Mouse (Mus musculus): ENCODE measurements around the gene Pla2g2c. TPM values are rescaled to one million over a fixed set of nuclear protein-coding genes. Genes with fewer than 3 reads are reported as not detected.

Gene Pla2g2c
- total and polyA plus RNA-seq, 2 experiments from 2014 or later: 0.44 to 0.57 TPM

GRCm38 (mm10) chr4:138718586-138719263, 5.9 kb upstream of the Pla2g2c start:
- H3K27me3 ChIP-seq (ENCODE audit: insufficient read depth, low read length): no peaks in the 10 kb centered on the region
- no peak for TF ChIP-seq CTCF (IDR thresholded peaks at IDR 0.05)
- ATAC-seq (ENCODE audit: low FRiP score) (no peak), DNase-seq (ENCODE audit: low spot score) (no peak)
- H3K9ac ChIP-seq (replicated peaks; ENCODE audit: low read length, poor library complexity, severe bottlenecking): no peak overlapping the region
- no peaks in the 10 kb centered on the region for H3K9me3 ChIP-seq (ENCODE audit: low read length)
- WGBS: 85% methylated on average over 5 of the region's 5 CpGs
- no peaks in the 10 kb centered on the region for H3K4me1 ChIP-seq (ENCODE audit: insufficient read depth, low read length)
- no peak overlapping the region for H3K4me3 ChIP-seq (ENCODE audit: low read depth, low read length)
- peaks cover 5% of the 10 kb centered on the region; the same call in 1 of the 2 replicates for H3K36me3 ChIP-seq (ENCODE audit: insufficient read depth, low read length)
- no peak overlapping the region for H3K27ac ChIP-seq (ENCODE audit: low read depth, low read length)
- H3K4me2 ChIP-seq (ENCODE audit: low read depth, low read length, poor library complexity, severe bottlenecking): no peak overlapping the region

DNA sequence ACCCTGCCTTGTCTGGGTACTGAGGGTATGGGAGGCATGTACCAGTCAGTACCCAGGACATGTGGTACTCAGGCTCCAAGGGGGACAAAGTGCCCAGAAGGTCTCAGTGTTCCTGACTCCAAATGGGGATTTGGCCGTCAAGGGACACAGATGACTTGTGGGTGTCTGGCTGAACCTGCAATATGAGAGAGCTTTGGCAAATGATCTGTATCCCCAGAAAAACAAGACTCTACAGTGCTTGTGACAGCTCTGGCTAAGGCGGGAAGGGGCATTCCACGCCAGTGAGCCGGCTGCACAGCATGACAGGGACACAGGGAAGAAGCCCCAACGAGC, 5.4 kb upstream of the Pla2g2c start:
- 80% methylated on average over 5 of the region's 5 CpGs for WGBS
- TF ChIP-seq CTCF (IDR thresholded peaks at IDR 0.05): no peak
- no peak overlapping the region for H3K9ac ChIP-seq (replicated peaks; ENCODE audit: low read length, poor library complexity, severe bottlenecking)
- H3K27ac ChIP-seq (ENCODE audit: low read depth, low read length): no peak overlapping the region
- H3K36me3 ChIP-seq (ENCODE audit: insufficient read depth, low read length): peaks cover 5% of the 10 kb centered on the region; the same call in 1 of the 2 replicates
- no peak overlapping the region for H3K4me3 ChIP-seq (ENCODE audit: low read depth, low read length)
- DNase-seq (ENCODE audit: low spot score) (no peak), ATAC-seq (ENCODE audit: low FRiP score) (no peak)
- no peaks in the 10 kb centered on the region for H3K27me3 ChIP-seq (ENCODE audit: insufficient read depth, low read length)
- H3K4me1 ChIP-seq (ENCODE audit: insufficient read depth, low read length): no peaks in the 10 kb centered on the region; the same call in 1 of the 2 replicates
- no peak overlapping the region for H3K4me2 ChIP-seq (ENCODE audit: low read depth, low read length, poor library complexity, severe bottlenecking)
- no peaks in the 10 kb centered on the region for H3K9me3 ChIP-seq (ENCODE audit: low read length)

DNA sequence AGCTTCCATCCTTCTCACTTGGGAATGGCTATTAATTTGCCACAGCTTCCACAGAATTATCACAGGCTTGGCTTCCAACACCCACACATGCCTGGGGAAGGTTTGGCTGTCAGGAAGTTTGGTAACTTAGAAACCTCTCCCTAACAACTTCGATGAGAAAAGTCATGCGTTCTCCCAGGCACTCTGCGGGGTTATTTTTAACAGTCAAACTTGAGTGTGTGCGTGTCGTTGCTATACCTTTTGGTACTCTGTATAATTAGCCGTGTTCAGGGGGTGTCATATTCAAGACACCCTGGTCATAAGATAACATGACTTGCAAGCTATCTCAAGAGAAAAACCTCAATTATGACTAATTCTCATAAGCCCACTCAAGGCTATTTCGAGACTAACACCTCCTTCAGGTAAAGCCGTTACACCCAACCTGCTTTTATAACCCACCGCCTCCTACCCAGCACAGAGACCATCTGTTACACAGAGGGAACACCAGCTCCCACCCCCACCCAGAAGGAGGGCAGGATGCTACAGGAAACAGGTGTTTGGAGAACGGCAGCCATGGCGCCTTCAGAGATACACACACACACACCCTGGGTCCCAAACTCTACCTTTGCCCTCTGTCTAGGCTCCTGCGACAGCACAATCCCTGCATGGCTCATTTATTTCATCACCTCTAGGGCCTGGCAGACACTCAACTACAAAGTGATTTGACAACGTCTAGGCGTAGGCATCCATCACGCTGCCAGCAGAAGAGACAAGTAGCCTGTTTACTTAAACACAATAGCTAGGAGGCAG, 905 bp upstream of the Pla2g2c start:
- ATAC-seq (ENCODE audit: low FRiP score) (no peak), DNase-seq (ENCODE audit: low spot score) (no peak)
- no peak overlapping the region for H3K9ac ChIP-seq (replicated peaks; ENCODE audit: low read length, poor library complexity, severe bottlenecking)
- H3K4me1 ChIP-seq (ENCODE audit: insufficient read depth, low read length): peaks cover 11% of the 10 kb centered on the region
- WGBS: 69% methylated on average over 15 of the region's 15 CpGs
- H3K27me3 ChIP-seq (ENCODE audit: insufficient read depth, low read length): no peaks in the 10 kb centered on the region
- peaks cover 5% of the 10 kb centered on the region; the same call in 1 of the 2 replicates for H3K36me3 ChIP-seq (ENCODE audit: insufficient read depth, low read length)
- H3K4me2 ChIP-seq (ENCODE audit: low read depth, low read length, poor library complexity, severe bottlenecking): 0 out of 2 replicates have a peak overlapping the region, but pooled peaks have one; percentile 63
- no peak overlapping the region for H3K4me3 ChIP-seq (ENCODE audit: low read depth, low read length)
- TF ChIP-seq CTCF (IDR thresholded peaks at IDR 0.05): no peak
- no peak overlapping the region for H3K27ac ChIP-seq (ENCODE audit: low read depth, low read length)
- H3K9me3 ChIP-seq (ENCODE audit: low read length): no peaks in the 10 kb centered on the region

GRCm38 (mm10) chr4:138725127-138725461, 502 bp downstream of the Pla2g2c start:
- TF ChIP-seq CTCF (IDR thresholded peaks at IDR 0.05): no peak
- no peaks in the 10 kb centered on the region for H3K27me3 ChIP-seq (ENCODE audit: insufficient read depth, low read length)
- H3K4me2 ChIP-seq (ENCODE audit: low read depth, low read length, poor library complexity, severe bottlenecking): peak overlapping the region; percentile 63
- H3K36me3 ChIP-seq (ENCODE audit: insufficient read depth, low read length): peaks cover 5% of the 10 kb centered on the region; the same call in 1 of the 2 replicates
- H3K27ac ChIP-seq (ENCODE audit: low read depth, low read length): 0 out of 2 replicates have a peak overlapping the region, but pooled peaks have one; percentile 43
- peak; percentile 75 for DNase-seq (ENCODE audit: low spot score)
- peaks cover 11% of the 10 kb centered on the region for H3K4me1 ChIP-seq (ENCODE audit: insufficient read depth, low read length)
- ATAC-seq (ENCODE audit: low FRiP score): peak; percentile 83
- 4% methylated on average over 13 of the region's 13 CpGs for WGBS
- H3K9ac ChIP-seq (replicated peaks; ENCODE audit: low read length, poor library complexity, severe bottlenecking): peak overlapping the region; percentile 37; the same call in 1 of the 2 replicates
- no peaks in the 10 kb centered on the region for H3K9me3 ChIP-seq (ENCODE audit: low read length)
- peak overlapping the region; percentile 33 for H3K4me3 ChIP-seq (ENCODE audit: low read depth, low read length)

- ATAC-seq (ENCODE audit: low FRiP score) (no peak), DNase-seq (ENCODE audit: low spot score) (peak; percentile 57)
- Histone ChIP-seq H3K4me2 (ENCODE audit: low read depth, low read length, poor library complexity, severe bottlenecking) (peak overlapping the region; percentile 63; the same call in 1 of the 2 replicates), H3K9me3 (ENCODE audit: low read length) (no peaks in the 10 kb centered on the region), H3K9ac (replicated peaks; ENCODE audit: low read length, poor library complexity, severe bottlenecking) (no peak overlapping the region), H3K4me1 (ENCODE audit: insufficient read depth, low read length) (peaks cover 11% of the 10 kb centered on the region), H3K27me3 (ENCODE audit: insufficient read depth, low read length) (no peaks in the 10 kb centered on the region), H3K27ac (ENCODE audit: low read depth, low read length) (no peak overlapping the region), H3K4me3 (ENCODE audit: low read depth, low read length) (no peak overlapping the region), H3K36me3 (ENCODE audit: insufficient read depth, low read length) (no peaks in the 10 kb centered on the region)
- WGBS: 74% methylated on average over 5 of the region's 5 CpGs
- no peak for TF ChIP-seq CTCF (IDR thresholded peaks at IDR 0.05)
These were observed 1.2 kb downstream of the Pla2g2c start for GRCm38 (mm10) chr4:138725751-138726150.

All from midbrain, postnatal 0 days (tissue).